Mouse (Mus musculus): ENCODE measurements around the gene Vmn1r113.
"Not testable (repeated sequence)": the region's sequence is repeated elsewhere in the genome, so short reads cannot be mapped to it uniquely, and the experiment has no call there.

Gene Vmn1r113

GRCm38 (mm10) chr7:20786985-20787384 is at the start of gene Vmn1r113:
Gene Vmn1r113 (plus strand): TSS chr7:20787285.
- DNase-seq (ENCODE audit: low read depth, low spot score) = not testable (repeated sequence)

GRCm38 (mm10) chr7:20770885-20771284 is 16.2 kb upstream of the Vmn1r113 start, which contains the start of gene Vmn1r112:
Gene Vmn1r112 (plus strand): TSS chr7:20771185.
- DNase-seq (ENCODE audit: low read depth, low spot score) = not testable (repeated sequence)

- not testable (repeated sequence) for DNase-seq (ENCODE audit: low read depth, low spot score)
Measured at GRCm38 (mm10) chr7:20812086-20812485, 25.0 kb downstream of the Vmn1r113 start, which contains the start of gene Vmn1r114. Gene Vmn1r114 (minus strand): TSS chr7:20812186.

Measured in CD4-positive, CD25-positive, alpha-beta regulatory T cell, adult 2 months (primary cell).